Mouse (Mus musculus) lung, postnatal 14 days (tissue): ENCODE data around the gene Zfp710.
A peak's percentile ranks its signal among the peaks of the same experiment; 100 is the strongest.
"Not testable (repeated sequence)": the region's sequence is repeated elsewhere in the genome, so short reads cannot be mapped to it uniquely, and the experiment has no call there.

ENCODE experiments used
- DNase-seq: peaks from one replicate; pipeline ENCODE4 v3.0.0; 2021

The Zfp710 gene

DNA sequence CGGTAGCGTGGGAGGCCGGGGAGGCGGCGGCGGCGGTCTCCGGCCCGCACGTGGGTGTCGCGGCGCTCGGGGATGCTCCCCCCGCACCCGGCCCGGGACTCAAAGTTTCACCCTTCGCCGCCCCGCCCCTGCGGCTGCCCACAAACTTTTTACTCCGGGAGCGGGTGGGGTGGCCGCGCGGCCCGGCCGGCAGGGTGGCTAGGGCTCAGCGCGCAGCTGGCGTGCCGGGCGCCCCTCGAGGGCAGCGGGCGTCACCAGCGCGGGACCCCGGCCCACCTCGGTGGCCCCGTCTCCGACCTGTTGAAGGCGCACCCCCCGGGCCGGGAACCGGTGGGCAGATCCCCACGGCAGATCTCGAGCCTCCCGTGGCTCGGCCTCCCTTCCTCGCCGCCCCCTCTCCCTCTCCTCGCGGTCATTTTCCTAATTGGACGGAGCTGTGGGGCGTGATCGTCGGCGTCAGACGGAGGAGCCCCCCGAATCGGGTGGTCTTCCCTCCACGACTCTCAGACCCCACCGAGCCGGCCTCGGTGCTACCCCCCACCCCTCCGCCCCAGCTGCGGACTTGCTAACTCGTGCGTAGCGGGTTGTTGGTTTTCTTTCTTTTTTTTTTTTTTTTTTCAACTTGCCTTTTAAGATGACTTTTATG is 2.5 kb downstream of the Zfp710 start:
- DNase-seq: peak; percentile 84

GRCm38 (mm10) chr7:80027636-80028417 is 3.2 kb downstream of the Zfp710 start:
- DNase-seq: peak; percentile 49

- DNase-seq: peak; percentile 42
These were observed 3.8 kb downstream of the Zfp710 start for GRCm38 (mm10) chr7:80028418-80028720.

- DNase-seq: no peak
These were observed 5.4 kb downstream of the Zfp710 start for GRCm38 (mm10) chr7:80030009-80030408.

DNA sequence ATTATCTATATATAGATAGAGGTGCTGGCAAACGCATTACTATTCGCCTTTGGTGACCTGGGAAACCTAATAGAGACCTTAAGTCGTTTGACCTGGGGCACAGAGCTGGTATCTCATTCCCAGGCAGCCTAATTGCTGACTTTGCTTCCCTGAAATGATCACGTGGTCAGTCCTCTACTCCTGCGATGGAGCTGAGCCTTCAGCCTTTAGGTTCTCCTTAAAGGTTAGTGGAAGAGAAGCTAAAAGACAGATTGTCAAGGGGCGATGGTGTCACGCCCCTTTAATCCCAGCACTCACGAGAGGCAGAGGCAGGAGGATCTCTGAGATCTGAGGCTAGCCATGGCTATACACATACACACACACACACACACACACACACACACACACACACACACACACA is 5.9 kb downstream of the Zfp710 start:
- DNase-seq: no peak

GRCm38 (mm10) chr7:80030987-80031386 is 6.4 kb downstream of the Zfp710 start:
- no peak for DNase-seq

DNA sequence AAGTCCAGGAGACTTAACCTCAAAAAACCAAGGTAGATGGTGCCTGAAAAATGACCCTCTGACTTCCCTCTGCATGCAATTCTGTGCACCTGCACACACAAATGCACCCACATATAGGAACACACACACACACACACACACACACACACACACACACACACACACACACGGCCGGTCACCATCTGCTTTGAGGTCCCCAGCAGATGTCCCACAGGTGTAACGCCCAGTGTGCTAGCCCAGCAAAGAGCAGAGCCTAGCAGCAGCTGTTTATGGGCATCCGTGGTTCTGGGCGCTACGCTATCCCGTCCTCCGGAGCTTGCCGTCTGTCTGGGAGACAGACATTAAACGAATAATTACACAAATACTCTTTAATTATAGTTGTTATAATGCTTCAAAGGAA is 6.9 kb downstream of the Zfp710 start:
- DNase-seq: no peak

GRCm38 (mm10) chr7:80032216-80033052 is 7.8 kb downstream of the Zfp710 start:
- no peak for DNase-seq

GRCm38 (mm10) chr7:80033064-80033717 is 8.6 kb downstream of the Zfp710 start:
- no peak for DNase-seq

GRCm38 (mm10) chr7:80033771-80034170 is 9.2 kb downstream of the Zfp710 start:
- no peak for DNase-seq

DNA sequence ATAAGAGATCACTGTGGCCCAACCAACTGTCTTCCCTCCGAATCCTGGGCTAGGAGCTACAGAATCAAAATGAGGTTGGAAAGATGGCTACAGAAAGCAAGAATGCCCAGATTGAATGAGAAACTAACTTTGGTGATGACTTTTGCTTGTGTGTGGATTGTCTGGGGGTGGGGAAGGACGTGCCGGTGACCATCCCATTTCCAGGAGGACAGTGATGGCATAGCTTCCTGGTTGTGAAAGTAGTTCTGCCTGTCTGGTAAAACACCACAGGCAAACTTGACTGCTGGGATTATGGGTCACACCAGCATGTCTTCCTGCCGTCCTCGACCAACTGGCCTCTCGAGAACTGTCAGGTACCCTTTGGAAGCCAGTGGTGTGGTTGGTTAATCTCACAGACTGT is 10.5 kb downstream of the Zfp710 start:
- no peak for DNase-seq

GRCm38 (mm10) chr7:80035748-80036147 is 11.1 kb downstream of the Zfp710 start:
- DNase-seq: peak; percentile 77

DNA sequence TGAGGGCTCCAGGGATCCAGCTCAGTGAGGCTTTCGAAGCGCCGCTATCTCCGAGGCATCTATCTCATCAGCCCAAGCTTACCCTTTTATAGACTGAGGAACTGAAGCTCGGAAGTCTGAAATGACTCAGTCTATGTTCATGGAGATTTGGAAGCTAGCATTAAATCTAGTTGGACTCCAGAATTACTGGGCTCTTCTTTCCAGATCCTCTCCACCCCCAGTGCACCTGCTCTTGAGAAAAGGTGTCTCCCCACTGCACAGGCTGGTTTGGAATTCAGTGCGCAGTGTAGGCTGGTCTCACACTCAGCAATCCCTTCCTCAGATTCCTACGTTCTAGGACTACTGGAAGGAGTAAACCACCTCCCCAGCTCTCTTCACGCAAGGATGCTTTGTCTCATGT is 15.1 kb downstream of the Zfp710 start:
- no peak for DNase-seq

DNA sequence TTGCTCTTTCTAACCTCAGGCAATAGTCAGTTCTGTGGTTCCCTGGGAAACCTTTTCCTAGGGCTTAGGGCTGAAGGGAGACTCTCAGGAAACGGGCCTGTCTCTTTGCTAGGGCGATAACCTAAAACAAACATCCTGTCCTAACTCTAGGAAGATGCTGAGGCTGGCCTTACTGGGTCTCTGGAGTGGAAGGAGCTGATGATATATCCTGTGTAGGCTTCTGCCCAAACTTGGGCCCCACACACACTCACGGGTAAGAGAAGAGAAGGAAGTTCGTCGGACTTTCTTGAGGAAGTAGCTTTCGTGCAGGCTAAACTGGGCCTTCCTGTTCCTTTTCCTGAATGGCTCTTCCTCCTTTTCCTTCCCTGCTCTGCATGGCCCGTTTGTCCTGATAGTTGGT is 19.6 kb downstream of the Zfp710 start:
- DNase-seq: peak; percentile 41

- DNase-seq: no peak
These were observed 22.4 kb downstream of the Zfp710 start for GRCm38 (mm10) chr7:80047041-80047440.

GRCm38 (mm10) chr7:80049746-80050145 is 25.1 kb downstream of the Zfp710 start:
- DNase-seq: no peak

DNA sequence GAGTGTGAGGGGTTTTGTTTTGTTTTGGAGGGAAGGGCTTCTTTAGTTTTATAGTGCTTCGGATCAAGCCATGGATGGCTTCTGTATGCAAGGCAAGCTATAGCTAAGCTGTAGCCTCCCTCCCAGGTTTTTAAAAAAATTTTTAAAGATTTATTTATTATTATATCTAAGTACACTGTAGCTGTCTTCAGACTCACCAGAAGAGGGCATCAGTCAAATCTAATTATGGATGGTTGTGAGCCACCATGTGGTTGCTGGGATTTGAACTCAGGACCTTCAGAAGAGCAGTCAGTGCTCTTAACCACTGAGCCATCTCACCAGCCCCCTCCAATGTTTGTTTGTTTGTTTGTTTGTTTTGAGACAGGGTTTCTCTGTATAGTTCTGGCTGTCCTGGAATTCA is 25.8 kb downstream of the Zfp710 start:
- not testable (repeated sequence) for DNase-seq

DNA sequence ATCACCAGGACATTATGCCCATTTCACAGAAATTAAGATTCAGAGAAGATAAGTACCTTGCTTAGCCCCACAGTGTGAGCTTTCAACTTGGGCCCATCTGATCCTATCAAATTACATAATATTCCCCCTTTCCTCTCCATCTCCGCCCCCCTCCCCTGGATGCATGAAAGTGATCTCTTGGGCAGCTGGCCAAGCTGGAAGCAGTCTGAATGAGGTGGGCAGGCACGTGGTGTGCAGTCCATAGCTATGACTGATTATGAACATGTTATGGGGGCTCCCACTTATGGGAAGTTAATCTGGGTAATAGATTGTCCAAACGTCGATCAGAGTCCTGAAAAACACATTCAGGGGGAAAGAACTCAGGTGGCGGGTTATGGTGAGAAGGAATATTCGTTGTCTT is 27.2 kb downstream of the Zfp710 start:
- DNase-seq: no peak

DNA sequence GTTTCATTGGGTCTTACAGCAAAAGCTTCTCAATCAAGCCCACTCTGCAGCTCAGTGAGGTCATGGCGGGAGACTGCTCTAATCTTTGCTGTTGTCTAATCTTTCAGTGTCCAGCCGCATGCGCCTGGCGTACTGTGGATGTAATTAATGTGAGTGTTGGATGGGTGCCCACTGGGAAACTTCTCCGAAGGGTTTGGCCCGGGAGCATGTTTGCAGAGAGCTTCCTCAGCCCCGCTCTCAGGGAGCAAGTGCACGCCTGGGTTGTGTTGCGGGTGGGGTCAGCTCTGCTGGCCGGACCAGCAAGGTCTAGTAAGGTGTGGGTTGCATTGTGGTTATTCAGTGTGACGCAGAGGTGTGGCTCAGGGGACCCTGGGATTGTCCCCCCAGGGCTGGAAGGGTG is 27.6 kb downstream of the Zfp710 start:
- DNase-seq: peak; percentile 87

DNA sequence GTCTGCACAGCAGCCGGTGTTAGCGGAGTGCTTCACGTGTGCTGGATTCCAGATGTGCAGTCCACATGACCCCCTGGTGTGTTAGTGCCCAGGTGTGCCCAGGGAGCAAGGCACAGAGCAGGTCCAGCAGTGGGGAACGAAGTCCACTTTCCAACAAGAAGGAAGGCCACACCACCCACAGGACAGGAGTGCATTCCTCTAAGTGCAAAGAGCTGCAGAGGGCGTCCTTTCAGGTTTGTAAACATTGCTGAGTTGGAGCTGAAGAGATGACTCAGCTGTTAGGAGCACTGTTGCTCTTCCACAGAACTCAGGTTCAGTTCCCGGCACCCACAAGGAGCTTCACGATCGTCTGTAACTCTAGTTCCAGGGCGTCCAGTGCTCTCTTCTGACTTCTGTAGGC is 28.5 kb downstream of the Zfp710 start:
- DNase-seq: no peak

DNA sequence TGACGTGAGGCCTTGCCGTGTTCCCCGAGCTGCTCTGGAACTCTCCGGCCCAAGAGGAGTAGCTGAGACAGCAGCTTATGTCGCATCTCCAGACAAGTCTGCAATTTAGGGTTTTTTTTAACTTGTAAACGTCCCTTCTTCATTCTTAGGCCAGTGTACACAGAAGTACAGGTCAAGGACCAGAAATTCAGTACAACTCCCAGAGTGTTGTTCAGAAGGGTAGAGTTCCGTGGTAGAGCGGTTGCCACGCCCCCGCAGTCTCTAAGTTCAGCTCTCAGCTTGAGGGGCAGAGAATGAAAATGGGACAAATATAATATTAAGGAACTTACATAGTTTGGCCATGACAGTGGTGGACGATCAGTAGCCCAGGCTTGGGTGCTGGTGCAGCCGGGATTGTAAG is 31.2 kb downstream of the Zfp710 start:
- DNase-seq: no peak

DNA sequence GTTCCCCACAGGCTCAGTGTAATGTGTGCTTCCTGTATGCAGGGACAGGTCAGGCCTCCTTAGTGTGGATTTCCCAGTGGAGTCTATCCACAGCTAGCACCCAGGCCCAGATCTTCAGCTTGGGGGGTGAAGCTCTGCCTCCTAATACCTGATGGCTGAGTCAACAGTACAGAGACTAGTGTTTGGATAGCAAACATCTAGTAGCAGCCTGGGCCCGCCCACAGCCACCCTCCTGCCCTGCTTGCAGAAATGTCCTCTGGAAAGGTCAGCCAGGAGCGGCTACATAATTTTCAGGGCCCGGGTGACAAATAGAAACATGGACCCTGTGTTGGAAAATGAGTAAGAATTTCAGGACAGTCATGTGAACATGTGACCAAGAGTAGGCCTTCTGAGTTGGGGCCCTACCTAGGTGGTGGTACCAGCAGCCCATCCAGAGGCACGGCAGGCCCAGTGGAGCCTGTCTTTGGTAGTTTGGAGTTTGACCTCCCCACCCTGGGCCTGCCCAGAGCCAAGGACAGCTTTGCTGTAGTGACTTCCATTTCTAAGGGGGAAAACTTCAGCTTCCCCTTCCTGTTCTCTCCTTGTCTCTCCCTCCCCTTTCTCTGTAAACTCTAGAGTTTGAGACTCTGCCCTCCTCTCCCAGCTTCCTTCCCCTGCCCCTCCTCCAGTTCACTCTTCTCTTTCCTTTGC is 32.5 kb downstream of the Zfp710 start:
- DNase-seq: peak; percentile 61

DNA sequence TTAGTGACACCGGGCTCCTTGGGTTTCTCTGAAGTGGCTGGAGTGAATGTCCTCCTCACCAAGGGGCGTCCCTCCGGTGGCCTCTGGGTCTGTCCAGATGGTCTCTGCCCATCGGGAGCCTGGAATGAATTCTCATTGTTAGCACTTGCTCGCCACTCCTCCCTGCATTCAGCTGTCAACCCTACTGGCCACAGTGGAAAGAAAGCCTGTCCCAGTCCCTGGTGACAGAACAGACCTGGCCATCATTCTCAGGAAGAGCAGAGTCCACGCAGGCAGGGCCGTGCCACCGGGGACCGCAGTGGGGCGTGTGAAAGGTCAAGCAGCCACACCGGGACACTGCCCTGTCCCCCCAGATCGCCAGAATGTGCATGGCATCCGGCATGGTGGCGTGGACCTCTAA is 33.2 kb downstream of the Zfp710 start:
- DNase-seq: no peak
